Mouse (Mus musculus): Measurements from ENCODE around the gene Gm10190. TPM values are rescaled to one million over a fixed set of nuclear protein-coding genes. Genes with fewer than 3 reads are reported as not detected.

Gene Gm10190
- polyA plus RNA-seq (2012; fragmentation: generic; extraction: Trizol), result not detected

DNA sequence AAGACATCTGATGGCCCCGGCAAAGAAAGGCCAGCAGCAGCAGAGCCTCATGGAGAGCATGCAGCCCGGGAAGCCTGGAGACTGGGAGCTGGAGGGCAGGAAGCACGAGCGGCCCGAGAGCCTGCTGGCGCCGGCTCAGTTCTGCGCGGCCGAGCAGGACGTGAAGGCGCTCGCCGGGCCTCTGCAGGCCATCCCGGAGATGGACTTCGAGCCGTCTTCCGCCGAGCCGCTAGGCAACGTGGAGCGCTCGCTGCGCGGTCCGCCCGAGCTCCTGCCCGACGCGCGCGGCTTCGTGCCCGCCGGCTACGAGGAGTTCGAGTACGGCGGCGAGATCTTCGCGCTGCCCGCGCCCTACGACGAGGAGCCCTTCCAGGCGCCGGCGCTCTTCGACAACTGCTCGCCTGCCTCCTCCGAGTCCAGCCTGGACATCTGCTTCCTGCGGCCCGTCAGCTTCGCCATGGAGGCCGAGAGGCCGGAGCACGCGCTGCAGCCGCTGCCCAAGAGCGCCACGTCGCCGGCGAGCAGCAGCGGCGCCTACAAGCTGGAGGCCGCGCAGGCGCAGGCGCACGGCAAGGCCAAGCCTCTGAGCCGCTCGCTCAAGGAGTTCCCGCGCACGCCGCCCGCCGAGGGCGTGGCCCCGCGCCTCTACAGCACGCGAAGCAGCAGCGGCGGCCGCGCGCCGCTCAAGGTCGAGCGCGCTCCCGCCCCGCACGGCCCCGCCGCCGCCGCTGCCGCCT, at the start of gene Gm10190:
Gm10190 (minus strand) TSS at position 553 of the 737 bp plus-strand sequence.

Other genes starting within 250 kb of the Gm10190 start
- gene Galm, start 246.1 kb downstream of the Gm10190 start, polyA plus RNA-seq (2012; fragmentation: generic; extraction: Trizol), result 1 to 10 TPM in 1 of 2 experiments, under 1 TPM in 1; 0.43 to 3.8 TPM
- 10 to 100 TPM; 73.9 to 83.3 TPM for gene Srsf7, start 166.2 kb downstream of the Gm10190 start, polyA plus RNA-seq (2012; fragmentation: generic; extraction: Trizol)
- under 1 TPM in 1 of 2 experiments, not detected in 1; 0.02 TPM for gene Ttc39d, start 166.1 kb downstream of the Gm10190 start, polyA plus RNA-seq (2012; fragmentation: generic; extraction: Trizol)
- 1 to 10 TPM; 2.0 to 9.7 TPM for gene Gemin6, start 149.1 kb downstream of the Gm10190 start, polyA plus RNA-seq (2012; fragmentation: generic; extraction: Trizol)
- 10 to 100 TPM; 31.5 to 63.8 TPM for gene Morn2, start 83.3 kb downstream of the Gm10190 start, polyA plus RNA-seq (2012; fragmentation: generic; extraction: Trizol)
- gene Dhx57, start 83.1 kb downstream of the Gm10190 start, polyA plus RNA-seq (2012; fragmentation: generic; extraction: Trizol), result 10 to 100 TPM in 1 of 2 experiments, under 1 TPM in 1; 0.64 to 12.1 TPM
- gene Arhgef33, start 66.1 kb downstream of the Gm10190 start, polyA plus RNA-seq (2012; fragmentation: generic; extraction: Trizol), result under 1 TPM in 1 of 2 experiments, not detected in 1; 0.32 TPM
- gene Sos1, start 106.9 kb upstream of the Gm10190 start, polyA plus RNA-seq (2012; fragmentation: generic; extraction: Trizol), result 1 to 10 TPM in 1 of 2 experiments, under 1 TPM in 1; 0.30 to 3.0 TPM
- gene Cdkl4, start 204.3 kb upstream of the Gm10190 start, polyA plus RNA-seq (2012; fragmentation: generic; extraction: Trizol), result not detected